Mouse (Mus musculus) urinary bladder, postnatal 36 days (tissue): ENCODE data around the gene Sdhd.
A peak's percentile ranks its signal among the peaks of the same experiment; 100 is the strongest.

ENCODE experiments used
- DNase-seq, 2 experiments: peaks; one replicate each; pipeline ENCODE4 v3.0.0; 2022; ENCODE audit warnings: low spot score in 2 of 2, mixed read lengths in 1 of 2

The Sdhd gene

DNA sequence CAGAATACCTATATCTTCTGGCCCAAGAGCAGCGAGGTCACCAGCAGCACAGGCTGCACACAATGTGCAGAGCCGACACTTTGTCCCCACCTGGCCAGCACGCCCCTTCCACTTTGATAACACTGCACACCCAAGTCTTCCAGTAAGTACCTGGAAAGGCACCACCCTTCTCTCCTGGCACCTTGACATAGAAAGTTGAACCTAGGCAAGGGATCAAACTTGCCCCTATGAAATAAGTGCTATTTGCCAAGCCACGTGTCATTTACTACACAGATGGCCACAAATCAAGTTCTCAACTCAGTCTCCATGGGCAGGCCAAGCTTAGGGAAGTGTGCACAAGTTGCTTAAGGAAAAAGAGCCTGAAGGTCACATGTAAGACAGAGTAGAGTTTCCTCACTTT, 16.7 kb downstream of the Sdhd start:
- no peak for DNase-seq

DNA sequence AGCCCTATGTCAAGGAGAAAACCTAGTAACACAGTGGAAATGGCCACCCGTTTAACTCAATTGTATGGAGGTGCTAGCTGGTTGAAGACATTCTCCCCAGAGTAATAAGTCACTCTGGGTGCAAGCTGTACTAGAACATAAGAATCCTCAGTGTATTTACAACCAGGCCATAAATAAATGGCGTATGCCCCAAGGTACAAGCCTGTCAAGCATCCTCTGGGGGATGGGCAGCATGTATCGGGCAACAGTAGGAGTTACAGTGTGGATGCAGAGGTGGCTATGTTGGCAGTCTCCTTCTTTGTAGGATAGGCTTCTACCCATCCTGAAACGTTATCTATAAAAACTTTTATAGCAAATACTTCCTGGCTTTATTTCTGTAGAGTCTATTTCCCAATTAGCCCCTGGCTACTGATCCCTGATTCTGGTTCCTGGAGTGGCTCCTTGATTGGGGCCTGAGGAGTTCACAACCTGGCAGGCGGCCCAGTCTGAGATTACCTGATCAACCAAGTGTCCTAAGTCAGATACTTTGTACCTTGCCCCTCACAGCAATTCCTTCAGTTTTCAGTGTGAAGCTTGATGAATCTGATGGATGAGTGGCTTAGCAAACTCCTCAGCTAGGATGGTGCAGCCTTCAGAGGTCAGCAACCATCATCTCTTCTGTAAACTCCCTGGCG, 18.3 kb downstream of the Sdhd start:
- DNase-seq = no peak

DNA sequence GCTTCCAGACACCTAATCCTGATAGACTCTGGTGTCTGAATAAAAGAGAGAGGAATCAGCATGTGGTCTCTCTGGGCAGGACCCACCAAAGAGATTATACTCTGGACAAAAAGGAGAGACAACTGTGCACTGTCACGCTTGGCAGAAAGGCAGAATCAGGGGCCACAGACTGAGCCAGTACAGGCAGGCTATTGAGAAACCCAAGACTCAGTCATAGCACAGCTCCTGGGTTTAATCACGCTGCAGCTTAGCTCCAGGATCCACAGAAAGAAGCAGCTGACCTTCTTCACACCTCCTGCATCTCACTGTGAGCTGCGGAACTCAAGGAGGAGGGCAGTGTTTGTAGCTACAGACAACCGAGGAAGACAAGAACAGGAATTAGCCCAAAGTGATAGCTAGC, 23.2 kb downstream of the Sdhd start:
- DNase-seq = no peak

DNA sequence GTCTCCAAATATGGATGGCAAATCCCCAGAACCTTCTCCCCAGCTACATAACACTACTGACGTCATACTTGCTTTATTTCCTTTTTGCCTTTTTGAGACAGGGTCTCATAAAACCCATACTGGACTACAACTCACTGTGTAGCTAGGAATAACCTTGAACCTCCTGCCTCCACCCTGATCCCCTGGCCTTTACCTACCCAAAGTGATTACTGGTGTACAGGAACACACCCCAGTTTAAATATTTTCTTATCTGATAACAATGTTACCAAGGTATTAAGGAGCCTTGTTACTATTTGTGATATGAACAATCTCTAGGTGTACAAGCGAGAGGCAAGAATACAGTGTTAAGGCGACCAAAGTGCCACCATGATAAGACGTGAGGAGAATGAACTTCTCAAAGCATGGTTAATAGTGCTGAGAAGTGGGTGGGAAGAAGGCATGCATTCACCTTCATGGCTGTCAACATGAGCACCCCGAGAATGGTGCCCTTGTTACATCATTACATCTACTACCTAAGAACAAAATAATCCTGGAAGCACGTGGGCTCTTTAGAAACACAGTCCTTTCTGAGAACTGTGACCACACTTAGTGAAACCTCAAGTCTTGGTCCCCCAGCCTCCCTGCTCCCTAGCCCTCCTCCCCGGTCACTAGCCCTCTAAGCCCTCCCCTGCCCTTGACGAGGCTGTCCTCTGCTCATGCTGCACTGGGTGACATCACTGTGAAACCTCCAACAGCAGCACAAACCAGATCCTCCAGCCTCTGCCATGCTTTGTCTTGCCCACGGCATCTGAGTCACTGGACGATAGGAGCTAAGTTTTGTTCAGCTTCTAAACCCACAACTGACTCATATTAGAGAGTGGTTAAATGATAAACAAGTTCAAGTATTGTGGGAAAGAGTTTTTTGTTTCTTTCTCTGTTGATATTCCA, 33.8 kb downstream of the Sdhd start:
- peak in 1 of 2 experiments; percentile 40 for DNase-seq

- no peak for DNase-seq
These were observed 35.7 kb downstream of the Sdhd start for GRCm38 (mm10) chr9:50567881-50568280.

- DNase-seq = no peak
These were observed 36.2 kb downstream of the Sdhd start for GRCm38 (mm10) chr9:50567372-50567771.

DNA sequence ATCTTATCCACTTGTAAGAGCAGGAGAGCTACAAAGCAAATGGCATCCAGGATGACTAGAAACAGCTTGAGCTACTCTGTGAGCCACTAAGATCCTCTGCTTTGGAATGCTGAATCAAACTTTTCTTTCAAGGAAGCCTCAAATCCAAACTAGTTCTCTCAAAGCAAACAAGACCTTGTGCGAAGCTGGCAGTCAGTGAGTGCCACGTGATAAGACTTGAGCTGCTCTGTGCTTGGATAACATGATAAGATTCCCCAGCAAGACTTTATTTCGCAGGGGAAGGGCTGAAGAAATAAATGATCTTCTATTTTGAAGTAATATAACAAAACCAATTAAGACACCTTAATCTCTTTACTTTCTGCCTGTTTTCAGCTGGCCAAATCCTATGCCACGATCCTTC, 37.7 kb downstream of the Sdhd start:
- no peak for DNase-seq

GRCm38 (mm10) chr9:50565173-50565572, 38.4 kb downstream of the Sdhd start:
- DNase-seq = peak; percentile 13 to 31

DNA sequence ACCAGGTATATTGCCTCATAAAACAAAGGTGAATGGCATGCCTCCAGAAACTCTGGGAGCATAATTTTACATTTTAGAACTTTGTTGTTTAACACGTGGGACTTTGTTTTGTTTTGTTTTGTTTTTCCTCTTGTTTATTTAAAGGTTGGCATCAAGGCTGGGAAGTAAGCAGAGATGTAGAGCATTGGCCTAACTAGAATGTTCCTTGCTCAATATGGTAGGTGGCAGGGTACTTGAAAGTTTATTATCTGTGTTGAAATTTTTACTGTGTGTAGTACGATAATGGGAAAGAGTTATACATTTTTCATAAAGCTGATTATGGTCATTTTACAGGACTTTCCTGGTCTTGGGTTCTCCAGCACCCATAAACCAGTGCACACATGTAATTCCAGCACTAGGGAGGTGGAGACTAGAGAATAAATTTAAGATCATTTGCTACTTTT, 41.7 kb downstream of the Sdhd start:
- DNase-seq = no peak

DNA sequence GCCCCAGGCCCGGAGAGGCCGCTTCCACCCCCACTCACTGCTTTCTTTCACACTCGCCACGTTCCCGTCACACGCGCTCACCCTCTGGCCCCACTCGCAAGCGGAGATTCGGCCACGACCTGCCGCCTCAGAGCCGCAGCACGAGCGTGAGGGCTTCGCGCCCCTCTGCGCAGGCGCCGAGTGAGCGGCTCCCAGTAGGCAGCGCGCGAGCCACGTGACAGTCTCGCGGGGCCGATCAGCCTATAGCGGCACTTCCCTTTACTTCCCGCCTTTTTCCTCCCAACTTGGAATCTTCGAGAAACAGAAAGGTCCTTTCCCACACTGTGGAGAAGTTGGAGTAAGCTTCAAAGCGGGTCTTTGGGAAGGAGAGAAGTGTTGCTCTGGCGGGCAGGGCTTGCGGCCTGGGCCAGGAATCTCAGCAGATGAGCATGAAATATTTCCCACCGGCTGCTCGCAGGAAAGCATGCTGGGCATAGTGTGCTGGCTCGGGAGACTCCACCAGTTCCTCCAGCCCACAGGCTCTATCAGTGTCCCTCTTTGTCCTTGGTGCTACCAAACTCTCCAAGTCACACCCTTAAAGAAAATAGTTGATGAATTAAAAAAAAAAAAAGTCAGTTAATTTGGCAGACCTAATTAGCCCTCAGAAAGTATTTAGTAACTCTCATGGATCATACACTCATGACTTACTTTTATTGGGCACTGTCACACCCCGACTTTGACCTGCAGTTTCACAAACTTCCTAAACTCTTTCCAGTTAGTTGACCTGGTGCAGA, 42.3 kb downstream of the Sdhd start, which contains the start of gene Tex12:
TSS of gene Tex12 (minus strand) at position 181 of the 773 bp plus-strand sequence.
- DNase-seq = no peak

GRCm38 (mm10) chr9:50555094-50555446, 48.5 kb downstream of the Sdhd start, which contains the start of gene Bco2:
Gene Bco2 (minus strand): TSS chr9:50555181.
- DNase-seq = no peak

- peak in 1 of 2 experiments; percentile 34 for DNase-seq
These were observed 49.1 kb downstream of the Sdhd start, which contains the start of gene Il18 for GRCm38 (mm10) chr9:50554241-50555093. Gene Il18 (plus strand): TSS chr9:50554827.

DNA sequence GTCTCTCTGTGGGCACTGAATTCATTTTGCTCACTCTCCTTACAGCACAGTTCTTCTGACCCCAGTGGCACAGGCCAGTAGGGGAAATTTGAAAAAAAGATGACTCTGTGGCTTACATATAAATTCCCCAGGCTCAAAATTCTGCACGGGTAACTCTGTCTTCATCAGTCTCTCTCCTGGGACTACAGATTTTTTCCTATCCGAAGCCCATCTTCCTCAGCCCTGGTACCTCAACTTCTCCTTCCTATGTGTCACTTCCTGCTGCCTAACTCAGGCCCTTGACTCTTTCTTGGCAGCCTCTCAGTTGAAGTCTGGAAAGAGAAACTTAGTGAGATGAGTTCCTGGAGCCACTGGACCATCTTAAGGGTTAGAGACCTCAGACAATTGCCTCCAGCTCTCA, 50.1 kb downstream of the Sdhd start:
- DNase-seq = no peak

GRCm38 (mm10) chr9:50552206-50552605, 51.4 kb downstream of the Sdhd start:
- DNase-seq = no peak

DNA sequence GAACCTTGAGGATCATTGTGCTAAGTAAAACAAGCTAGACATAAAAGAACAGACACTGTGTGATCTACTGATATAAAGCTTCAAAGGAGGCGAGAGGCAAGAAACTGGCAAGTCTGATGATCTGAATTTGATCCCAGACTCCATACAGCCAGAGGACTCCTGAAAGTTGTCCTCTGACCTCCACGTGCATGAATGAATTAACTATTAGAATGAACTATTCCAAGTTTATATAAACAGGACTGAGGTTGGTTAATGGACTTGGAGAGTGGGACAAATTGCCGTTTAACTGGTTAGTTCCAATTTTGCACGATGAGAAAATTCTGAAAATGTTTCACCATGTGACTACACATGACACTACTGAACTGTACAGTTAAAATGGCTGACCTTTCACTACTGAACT, 54.7 kb downstream of the Sdhd start:
- DNase-seq = no peak

DNA sequence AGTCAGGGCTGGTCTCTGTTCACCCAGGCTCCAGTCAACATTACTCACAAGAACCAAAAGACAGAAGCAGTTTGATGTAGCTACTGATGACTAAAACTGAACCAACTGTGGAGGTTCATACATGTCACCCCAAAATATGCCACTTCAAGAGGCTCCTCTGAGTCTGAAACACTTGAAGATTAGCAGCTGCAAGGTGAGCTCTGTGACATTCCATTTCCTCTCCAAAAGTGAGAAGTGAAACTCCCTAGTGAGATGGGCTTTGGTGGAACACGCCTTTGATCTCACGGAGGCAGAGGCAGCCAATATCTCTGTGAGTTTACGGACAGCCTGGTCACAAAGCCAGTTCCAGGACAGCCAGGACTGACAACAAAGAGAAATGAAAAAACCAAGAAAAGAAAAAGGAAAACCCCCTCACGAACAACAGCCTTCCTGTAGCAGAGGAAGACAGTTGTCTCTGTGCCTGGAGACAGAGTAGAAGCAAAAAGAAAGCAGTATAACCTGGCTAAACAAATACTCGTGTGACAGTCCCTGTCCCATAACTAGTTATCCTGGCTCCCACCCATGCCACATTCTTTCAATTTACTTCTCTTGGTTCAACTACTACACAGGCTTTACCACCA, 55.6 kb downstream of the Sdhd start:
- no peak for DNase-seq
